Comparison of ENCODE assay signal across 8 mouse cellular contexts in the genomic region with DNA sequence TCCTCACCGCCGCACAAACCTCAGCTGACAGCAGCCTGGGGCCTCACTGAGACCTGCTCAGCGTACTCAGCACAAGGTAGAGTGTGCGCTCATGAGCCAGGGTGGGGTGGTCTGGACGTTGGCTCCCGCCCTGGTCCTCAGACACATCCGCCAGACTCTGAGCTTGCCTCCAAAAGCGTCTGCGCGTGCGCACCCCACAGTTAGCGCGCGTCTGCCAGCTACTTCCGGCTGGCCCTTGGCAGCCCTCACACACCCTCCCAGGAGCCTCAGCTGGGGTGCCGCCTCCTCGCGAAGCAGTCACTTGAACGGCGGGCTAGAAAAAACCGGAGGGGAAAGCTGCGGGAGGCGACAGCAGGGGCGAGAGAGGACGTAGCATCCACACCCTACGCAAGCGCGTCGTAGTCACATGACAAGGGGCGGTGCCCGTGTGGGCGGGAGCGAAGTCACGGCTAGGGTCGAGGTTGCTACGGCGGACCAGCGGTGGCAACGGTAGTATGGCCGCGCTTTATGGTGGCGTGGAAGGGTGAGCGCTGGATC. TPM values are rescaled to one million over a fixed set of nuclear protein-coding genes. Genes with fewer than 3 reads are reported as not detected.
A peak's percentile ranks its signal among the peaks of the same experiment; 100 is the strongest.
DNase-seq lines count a peak whose midpoint lies in the region; ATAC-seq lines count a peak whose summit lies in the region.

A gene (plus strand): TSS at position 223 of the 537 bp plus-strand sequence.

- intact Hi-C loops in gastrocnemius, postnatal 14 days (cut with DNase I; ENCODE audit: low total_unique reads), result no loop called here
- intact Hi-C loops in left cerebral cortex, postnatal 10 days (cut with DNase I), result no loop called here

- DNase-seq in adipocyte (ENCODE audit: low spot score), result peak; percentile 99
- DNase-seq in embryo, embryonic 10 days (ENCODE audit: low spot score), result peak; percentile 97
- DNase-seq in gastrocnemius, postnatal 14 days, result peak; percentile 92
- DNase-seq in left cerebral cortex, postnatal 10 days (ENCODE audit: extremely low spot score in 1 of 2, low spot score in 2 of 2), result peak; percentile 91 to 96
- DNase-seq in right cerebral cortex, postnatal 25 days, result peak; percentile 93
- peak; percentile 92 to 93 for DNase-seq in urinary bladder, postnatal 4 days (ENCODE audit: low spot score in 2 of 2)

- peak; percentile 92 for ATAC-seq in inflammation-experienced regulatory T-cells, adult 6 months
- peak; percentile 88 for ATAC-seq in megakaryocyte-erythroid progenitor cell, adult 5-6 weeks (replicated peaks; ENCODE audit: low FRiP score, low TSS enrichment, poor library complexity, severe bottlenecking)

RNA-seq across cellular contexts. Expression of the gene that starts here (rescaled TPM):
- 1 to 10 TPM; 6.8 to 8.4 TPM for total RNA-seq in gastrocnemius, postnatal 14 days (2021)
- 10 to 100 TPM; 24.2 to 42.4 (median 38.8) TPM for polyA plus RNA-seq in inflammation-experienced regulatory T-cells, adult 6 months (2017; shearing (Covaris generic))
- 10 to 100 TPM; 64.0 to 66.1 TPM for total RNA-seq in left cerebral cortex, postnatal 10 days (2021)
- 3.5 and 10.2 TPM in 2 replicates for total RNA-seq in megakaryocyte-erythroid progenitor cell, adult 5-6 weeks (2014; fragmentation: Nextera tagmentation)
- total RNA-seq in megakaryocyte-erythroid progenitor cell, adult 5-6 weeks (2017), result 4.0 and 4.2 TPM in 2 replicates

Comparison
In these comparisons a context has a peak if more than half of its experiments do, and no peak if none do; other contexts are left out.
1. Peak in every context shown above with its lines: DNase-seq and ATAC-seq.
2. RNA of the gene that starts here (total RNA-seq): 64.0 to 66.1 TPM in left cerebral cortex, postnatal 10 days; 6.8 to 8.4 TPM in gastrocnemius, postnatal 14 days and 3.5 to 10.2 TPM in megakaryocyte-erythroid progenitor cell, adult 5-6 weeks; every median in the first group is over 4 times any median in the second.